Comparison of ENCODE assay signal across 16 mouse cellular contexts in genomic region chr6:117607023-117607422, GRCm38 (mm10).
DNase-seq lines count a peak whose midpoint lies in the region; TF ChIP-seq lines count a peak whose summit lies in the region.
"Had no signal": no experiment of that assay in that cellular context is flagged by ENCODE, and none has a peak within 500 bp of the region (broad histone marks: within the 10 kb centered on the region; RNA-seq: fewer than 3 reads in every experiment).

No protein-coding gene starts in this region.

- 0 out of 2 replicates have a peak overlapping the region, but pooled peaks have one; percentile 49 for H3K27ac ChIP-seq in cortical plate, adult 2 months (ENCODE audit: insufficient read depth, low read length)
- H3K27ac ChIP-seq: hindbrain, embryonic 15.5 days; limb, embryonic 12.5 days; midbrain, embryonic 13.5 days; neural tube, embryonic 13.5 days had no signal

- intact Hi-C loops in heart, postnatal 36 days (cut with DNase I) = loop anchor here (5.0 kb wide), 2 partner anchors 55 to 435 kb away; no protein-coding TSS in a partner anchor

- H3K4me1 ChIP-seq in cortical plate, adult 2 months (ENCODE audit: control insufficient read depth, insufficient read depth, low read length) = peaks cover 5% of the 10 kb centered on the region; the same call in 1 of the 2 replicates
- H3K4me1 ChIP-seq: hindbrain, embryonic 15.5 days; midbrain, embryonic 13.5 days; neural tube, embryonic 13.5 days had no signal

- DNase-seq in adrenal gland, postnatal 14 days = peak; percentile 27
- no peak for DNase-seq in adrenal gland, adult 8-10 months
- peak; percentile 29 for DNase-seq in kidney, postnatal 14 days
- no peak for DNase-seq in kidney, adult 18-20 months
- peak; percentile 41 to 56 for DNase-seq in heart, postnatal 36 days
- DNase-seq in frontal cortex, adult 2 months (ENCODE audit: extremely low spot score in 1 of 2, low spot score in 1 of 2) = no peak
- no peak for DNase-seq in layer of hippocampus, adult 9-11 months
- DNase-seq: B cell, adult 2 months; cerebellum, postnatal 25 days; lung, embryonic 14.5 days; right cerebral cortex, postnatal 14 days had no signal

- TF ChIP-seq CTCF in cortical plate, adult 2 months (IDR thresholded peaks at IDR 0.05; ENCODE audit: extremely low read depth, insufficient read depth, low read length) = no peak

- TF ChIP-seq POLR2A in cortical plate, adult 2 months (IDR thresholded peaks at IDR 0.05; ENCODE audit: extremely low read depth, insufficient read depth, low read length) = no peak

- no peak overlapping the region for H3K4me3 ChIP-seq in cortical plate, adult 2 months (ENCODE audit: insufficient read depth, low read length)
- H3K4me3 ChIP-seq: hindbrain, embryonic 15.5 days; limb, embryonic 12.5 days; midbrain, embryonic 13.5 days; neural tube, embryonic 13.5 days had no signal

Comparison
In these comparisons a context has a peak if more than half of its experiments do, and no peak if none do; other contexts are left out.
1. DNase-seq: peak in adrenal gland, postnatal 14 days (single experiment), kidney, postnatal 14 days (single experiment) and heart, postnatal 36 days (2 of 2); none in adrenal gland, adult 8-10 months (single experiment), kidney, adult 18-20 months (single experiment), frontal cortex, adult 2 months (0 of 2) and layer of hippocampus, adult 9-11 months (single experiment).